Mouse (Mus musculus): ENCODE results near the gene Fam102a. TPM values are rescaled to one million over a fixed set of nuclear protein-coding genes. Genes with fewer than 3 reads are reported as not detected.

Fam102a gene
- polyA plus RNA-seq, 1 experiment from 2014 or later, result 10.2 TPM

DNA sequence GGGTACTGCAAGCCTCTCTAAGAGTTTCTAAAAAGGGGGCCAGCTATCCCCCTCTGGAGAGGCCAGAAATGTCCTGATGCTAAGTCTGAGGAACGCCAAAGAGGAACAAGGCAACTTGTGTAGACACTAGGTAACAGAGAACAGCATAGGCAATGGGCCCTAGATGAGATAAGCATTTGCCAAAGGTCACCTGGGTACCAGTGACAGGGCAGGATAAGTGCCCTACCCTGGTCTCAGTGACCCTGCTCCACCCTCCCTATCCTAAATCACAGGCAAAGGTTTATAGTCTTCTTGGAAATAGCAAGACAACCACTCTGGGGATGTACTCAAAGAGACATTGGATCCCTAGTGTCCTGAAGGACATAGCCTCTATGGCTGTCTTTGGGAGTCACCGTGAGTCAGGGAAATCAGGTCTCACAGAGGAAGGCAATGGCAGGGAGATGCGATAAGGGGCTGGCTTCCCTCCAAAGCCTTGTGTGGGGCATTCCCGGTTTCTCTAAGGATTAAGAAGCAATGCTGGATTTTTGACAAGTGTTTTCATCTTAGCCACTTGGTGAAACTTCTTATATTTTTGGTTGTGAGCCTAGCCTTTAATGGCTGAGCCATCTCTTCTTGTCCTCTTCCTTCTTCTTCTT is 17.8 kb upstream of the Fam102a start:
- H3K4me2 ChIP-seq (ENCODE audit: low read depth, low read length), result no peak overlapping the region
- no peak overlapping the region for H3K27ac ChIP-seq (replicated peaks; ENCODE audit: low read depth, low read length)
- no peak for ATAC-seq (replicated peaks; ENCODE audit: insufficient number of reproducible peaks, low FRiP score, low TSS enrichment, low read depth)
- H3K4me3 ChIP-seq (ENCODE audit: low read depth, low read length), result no peak overlapping the region
- WGBS, result 88% methylated on average over 4 of the region's 4 CpGs
- no peaks in the 10 kb centered on the region for H3K36me3 ChIP-seq (replicated peaks; ENCODE audit: control insufficient read depth, insufficient read depth, low read depth, low read length)
- no peak for DNase-seq (ENCODE audit: low spot score)
- no peaks in the 10 kb centered on the region for H3K4me1 ChIP-seq (ENCODE audit: control insufficient read depth, insufficient read depth, low read length)
- H3K27me3 ChIP-seq (ENCODE audit: control insufficient read depth, insufficient read depth, low read length), result no peaks in the 10 kb centered on the region
- H3K9me3 ChIP-seq (replicated peaks; ENCODE audit: control insufficient read depth, low read length), result no peaks in the 10 kb centered on the region
- H3K9ac ChIP-seq (replicated peaks; ENCODE audit: low read length), result no peak overlapping the region

GRCm38 (mm10) chr2:32520034-32520990 is 14.8 kb upstream of the Fam102a start:
- Histone ChIP-seq H3K27ac (replicated peaks; ENCODE audit: low read depth, low read length) (no peak overlapping the region), H3K27me3 (ENCODE audit: control insufficient read depth, insufficient read depth, low read length) (no peaks in the 10 kb centered on the region), H3K9ac (replicated peaks; ENCODE audit: low read length) (no peak overlapping the region), H3K4me3 (ENCODE audit: low read depth, low read length) (no peak overlapping the region), H3K4me1 (ENCODE audit: control insufficient read depth, insufficient read depth, low read length) (no peaks in the 10 kb centered on the region), H3K9me3 (replicated peaks; ENCODE audit: control insufficient read depth, low read length) (no peaks in the 10 kb centered on the region), H3K36me3 (replicated peaks; ENCODE audit: control insufficient read depth, insufficient read depth, low read depth, low read length) (no peaks in the 10 kb centered on the region), H3K4me2 (ENCODE audit: low read depth, low read length) (no peak overlapping the region)
- DNase-seq (ENCODE audit: low spot score) (no peak), ATAC-seq (replicated peaks; ENCODE audit: insufficient number of reproducible peaks, low FRiP score, low TSS enrichment, low read depth) (no peak)
- 85% methylated on average over 7 of the region's 8 CpGs for WGBS

GRCm38 (mm10) chr2:32524536-32525031 is 10.5 kb upstream of the Fam102a start:
- no peaks in the 10 kb centered on the region for H3K36me3 ChIP-seq (replicated peaks; ENCODE audit: control insufficient read depth, insufficient read depth, low read depth, low read length)
- no peaks in the 10 kb centered on the region for H3K27me3 ChIP-seq (ENCODE audit: control insufficient read depth, insufficient read depth, low read length)
- no peak overlapping the region for H3K4me3 ChIP-seq (ENCODE audit: low read depth, low read length)
- H3K27ac ChIP-seq (replicated peaks; ENCODE audit: low read depth, low read length), result no peak overlapping the region
- DNase-seq (ENCODE audit: low spot score) (no peak), ATAC-seq (replicated peaks; ENCODE audit: insufficient number of reproducible peaks, low FRiP score, low TSS enrichment, low read depth) (0 out of 2 replicates have a peak, but pooled peaks have one; percentile 70)
- H3K9ac ChIP-seq (replicated peaks; ENCODE audit: low read length), result no peak overlapping the region
- no peaks in the 10 kb centered on the region for H3K4me1 ChIP-seq (ENCODE audit: control insufficient read depth, insufficient read depth, low read length)
- 87% methylated on average over 13 of the region's 13 CpGs for WGBS
- no peak overlapping the region for H3K4me2 ChIP-seq (ENCODE audit: low read depth, low read length)
- H3K9me3 ChIP-seq (replicated peaks; ENCODE audit: control insufficient read depth, low read length), result no peaks in the 10 kb centered on the region

DNA sequence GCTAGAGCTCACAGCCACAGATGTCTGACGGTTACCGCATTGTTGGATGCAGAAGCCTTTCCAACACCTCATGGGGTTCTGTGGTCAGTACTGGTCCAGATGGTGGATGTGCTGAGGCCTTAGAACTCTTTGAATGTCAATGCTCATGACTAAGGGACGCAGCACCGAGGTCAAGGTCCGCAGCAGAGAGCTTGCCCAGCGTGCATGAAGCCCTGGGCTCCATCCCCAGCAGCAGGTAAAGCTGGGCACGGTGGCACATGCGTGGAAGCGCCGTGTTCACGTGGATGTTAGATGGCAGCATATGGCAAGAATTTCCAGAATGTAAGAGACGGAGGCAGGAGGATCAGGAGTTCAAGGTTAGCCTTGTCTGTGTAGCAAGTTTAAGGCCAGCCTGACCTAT is 9.3 kb upstream of the Fam102a start:
- no peaks in the 10 kb centered on the region for H3K9me3 ChIP-seq (replicated peaks; ENCODE audit: control insufficient read depth, low read length)
- no peaks in the 10 kb centered on the region for H3K36me3 ChIP-seq (replicated peaks; ENCODE audit: control insufficient read depth, insufficient read depth, low read depth, low read length)
- no peak overlapping the region for H3K4me2 ChIP-seq (ENCODE audit: low read depth, low read length)
- H3K9ac ChIP-seq (replicated peaks; ENCODE audit: low read length), result no peak overlapping the region
- no peaks in the 10 kb centered on the region for H3K4me1 ChIP-seq (ENCODE audit: control insufficient read depth, insufficient read depth, low read length)
- no peaks in the 10 kb centered on the region for H3K27me3 ChIP-seq (ENCODE audit: control insufficient read depth, insufficient read depth, low read length)
- ATAC-seq (replicated peaks; ENCODE audit: insufficient number of reproducible peaks, low FRiP score, low TSS enrichment, low read depth) (no peak), DNase-seq (ENCODE audit: low spot score) (no peak)
- 86% methylated on average over 12 of the region's 12 CpGs for WGBS
- no peak overlapping the region for H3K4me3 ChIP-seq (ENCODE audit: low read depth, low read length)
- no peak overlapping the region for H3K27ac ChIP-seq (replicated peaks; ENCODE audit: low read depth, low read length)

DNA sequence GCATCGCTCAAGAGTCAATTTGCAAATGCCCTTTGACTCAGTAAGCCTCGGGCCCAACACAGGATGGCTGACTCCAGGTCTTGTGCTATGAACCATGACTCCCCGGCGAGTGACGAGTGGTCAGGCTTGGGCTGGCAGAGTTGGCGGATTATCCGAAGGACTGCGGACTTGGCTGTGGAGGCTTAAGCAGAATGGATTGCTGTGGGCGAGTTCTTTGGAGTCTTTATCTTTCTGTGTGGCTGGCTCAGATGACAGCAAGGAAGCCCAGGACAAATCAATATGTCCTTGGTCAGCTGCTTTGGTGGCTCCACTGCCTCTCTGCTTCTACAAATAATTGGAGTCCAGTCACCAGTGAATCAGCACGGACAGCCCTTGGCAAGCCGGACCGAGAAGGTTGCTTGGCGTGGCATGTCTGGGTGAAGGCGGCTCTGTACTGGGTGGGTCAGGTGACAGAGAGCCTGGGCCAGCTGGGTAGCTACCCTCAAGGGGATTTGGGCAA is 7.6 kb upstream of the Fam102a start:
- Histone ChIP-seq H3K4me1 (ENCODE audit: control insufficient read depth, insufficient read depth, low read length) (no peaks in the 10 kb centered on the region), H3K4me2 (ENCODE audit: low read depth, low read length) (no peak overlapping the region), H3K27ac (replicated peaks; ENCODE audit: low read depth, low read length) (no peak overlapping the region), H3K36me3 (replicated peaks; ENCODE audit: control insufficient read depth, insufficient read depth, low read depth, low read length) (no peaks in the 10 kb centered on the region), H3K4me3 (ENCODE audit: low read depth, low read length) (no peak overlapping the region), H3K9ac (replicated peaks; ENCODE audit: low read length) (no peak overlapping the region), H3K9me3 (replicated peaks; ENCODE audit: control insufficient read depth, low read length) (no peaks in the 10 kb centered on the region), H3K27me3 (ENCODE audit: control insufficient read depth, insufficient read depth, low read length) (no peaks in the 10 kb centered on the region)
- ATAC-seq (replicated peaks; ENCODE audit: insufficient number of reproducible peaks, low FRiP score, low TSS enrichment, low read depth) (no peak), DNase-seq (ENCODE audit: low spot score) (no peak)
- 65% methylated on average over 14 of the region's 14 CpGs for WGBS

DNA sequence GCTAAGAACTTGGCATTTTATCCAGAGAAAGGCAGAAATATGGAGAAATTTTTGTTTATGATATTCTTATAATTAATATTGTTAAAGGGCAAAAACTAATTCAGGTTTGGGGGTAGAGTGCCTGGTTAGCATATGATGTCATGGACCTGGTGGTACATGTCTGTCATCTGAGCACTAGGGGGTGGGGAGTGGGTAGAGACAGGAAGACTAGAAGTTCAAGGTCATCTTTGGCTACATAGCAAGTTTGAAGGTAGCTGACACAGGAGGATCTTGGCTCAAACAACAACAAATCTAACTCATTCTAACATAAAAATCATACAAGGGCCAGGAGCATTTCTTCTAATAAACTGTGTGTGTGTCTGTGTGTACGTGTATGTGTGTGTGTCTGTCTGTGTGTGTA is 6.8 kb upstream of the Fam102a start:
- Histone ChIP-seq H3K27ac (replicated peaks; ENCODE audit: low read depth, low read length) (no peak overlapping the region), H3K4me1 (ENCODE audit: control insufficient read depth, insufficient read depth, low read length) (no peaks in the 10 kb centered on the region; the same call in 1 of the 2 replicates), H3K4me3 (ENCODE audit: low read depth, low read length) (no peak overlapping the region), H3K4me2 (ENCODE audit: low read depth, low read length) (no peak overlapping the region), H3K9ac (replicated peaks; ENCODE audit: low read length) (no peak overlapping the region), H3K9me3 (replicated peaks; ENCODE audit: control insufficient read depth, low read length) (no peaks in the 10 kb centered on the region), H3K27me3 (ENCODE audit: control insufficient read depth, insufficient read depth, low read length) (no peaks in the 10 kb centered on the region), H3K36me3 (replicated peaks; ENCODE audit: control insufficient read depth, insufficient read depth, low read depth, low read length) (no peaks in the 10 kb centered on the region)
- ATAC-seq (replicated peaks; ENCODE audit: insufficient number of reproducible peaks, low FRiP score, low TSS enrichment, low read depth) (no peak), DNase-seq (ENCODE audit: low spot score) (no peak)
- WGBS, result 92% methylated on average over 1 of the region's 1 CpGs

DNA sequence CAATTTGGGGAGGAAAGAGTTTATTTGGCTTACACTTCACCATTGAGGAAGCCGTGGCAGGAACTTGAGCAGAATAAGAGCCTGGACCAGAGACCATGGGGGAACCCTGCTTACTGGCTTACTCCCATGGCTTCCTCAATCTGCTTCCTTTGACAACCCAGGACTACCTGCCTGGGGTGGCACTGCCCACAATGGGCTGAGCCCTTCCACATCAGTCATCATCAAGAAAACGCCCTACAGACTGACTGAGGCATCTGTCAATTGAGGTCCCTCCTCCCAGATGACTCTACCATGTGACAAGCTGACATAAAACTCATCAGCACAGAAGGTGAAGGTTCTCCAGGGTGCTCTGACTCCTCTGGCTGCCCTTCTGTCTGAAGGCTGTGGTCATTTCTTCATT is 4.7 kb upstream of the Fam102a start:
- H3K36me3 ChIP-seq (replicated peaks; ENCODE audit: control insufficient read depth, insufficient read depth, low read depth, low read length), result no peaks in the 10 kb centered on the region
- H3K9ac ChIP-seq (replicated peaks; ENCODE audit: low read length), result no peak overlapping the region
- no peak overlapping the region for H3K4me2 ChIP-seq (ENCODE audit: low read depth, low read length)
- H3K27me3 ChIP-seq (ENCODE audit: control insufficient read depth, insufficient read depth, low read length), result no peaks in the 10 kb centered on the region
- H3K4me3 ChIP-seq (ENCODE audit: low read depth, low read length), result no peak overlapping the region
- 85% methylated on average over 2 of the region's 2 CpGs for WGBS
- no peak overlapping the region for H3K27ac ChIP-seq (replicated peaks; ENCODE audit: low read depth, low read length)
- ATAC-seq (replicated peaks; ENCODE audit: insufficient number of reproducible peaks, low FRiP score, low TSS enrichment, low read depth) (no peak), DNase-seq (ENCODE audit: low spot score) (no peak)
- no peaks in the 10 kb centered on the region for H3K9me3 ChIP-seq (replicated peaks; ENCODE audit: control insufficient read depth, low read length)
- no peaks in the 10 kb centered on the region; the same call in 1 of the 2 replicates for H3K4me1 ChIP-seq (ENCODE audit: control insufficient read depth, insufficient read depth, low read length)

DNA sequence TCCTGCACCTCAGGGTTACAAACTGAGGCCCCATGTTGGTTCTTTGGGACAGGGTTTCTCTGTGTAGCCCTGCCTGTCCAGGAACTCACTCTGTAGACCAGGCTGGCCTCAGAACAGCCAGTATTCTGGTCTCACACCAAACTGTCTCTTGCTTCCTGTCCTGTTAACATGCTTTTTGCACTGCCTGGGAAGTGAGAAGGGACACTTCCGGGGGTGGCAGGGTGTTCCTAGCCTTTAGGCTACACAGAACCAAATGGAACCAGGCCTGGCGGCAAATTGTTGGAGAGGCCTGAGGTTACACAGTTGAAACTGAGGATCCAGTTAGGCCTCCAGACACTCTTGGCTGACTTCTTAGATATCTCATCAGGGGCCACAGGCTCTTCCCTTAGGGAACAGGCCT is 2.0 kb upstream of the Fam102a start:
- DNase-seq (ENCODE audit: low spot score) (no peak), ATAC-seq (replicated peaks; ENCODE audit: insufficient number of reproducible peaks, low FRiP score, low TSS enrichment, low read depth) (no peak)
- Histone ChIP-seq H3K4me2 (ENCODE audit: low read depth, low read length) (no peak overlapping the region), H3K4me1 (ENCODE audit: control insufficient read depth, insufficient read depth, low read length) (peaks cover 9% of the 10 kb centered on the region), H3K9me3 (replicated peaks; ENCODE audit: control insufficient read depth, low read length) (no peaks in the 10 kb centered on the region), H3K27ac (replicated peaks; ENCODE audit: low read depth, low read length) (0 out of 2 replicates have a peak overlapping the region, but pooled peaks have one; percentile 44), H3K36me3 (replicated peaks; ENCODE audit: control insufficient read depth, insufficient read depth, low read depth, low read length) (no peaks in the 10 kb centered on the region), H3K27me3 (ENCODE audit: control insufficient read depth, insufficient read depth, low read length) (no peaks in the 10 kb centered on the region), H3K4me3 (ENCODE audit: low read depth, low read length) (no peak overlapping the region), H3K9ac (replicated peaks; ENCODE audit: low read length) (no peak overlapping the region)
- WGBS, result 76% methylated on average over 2 of the region's 2 CpGs
